Mouse (Mus musculus): Measurements from ENCODE around the gene Gapdhs.

DNA sequence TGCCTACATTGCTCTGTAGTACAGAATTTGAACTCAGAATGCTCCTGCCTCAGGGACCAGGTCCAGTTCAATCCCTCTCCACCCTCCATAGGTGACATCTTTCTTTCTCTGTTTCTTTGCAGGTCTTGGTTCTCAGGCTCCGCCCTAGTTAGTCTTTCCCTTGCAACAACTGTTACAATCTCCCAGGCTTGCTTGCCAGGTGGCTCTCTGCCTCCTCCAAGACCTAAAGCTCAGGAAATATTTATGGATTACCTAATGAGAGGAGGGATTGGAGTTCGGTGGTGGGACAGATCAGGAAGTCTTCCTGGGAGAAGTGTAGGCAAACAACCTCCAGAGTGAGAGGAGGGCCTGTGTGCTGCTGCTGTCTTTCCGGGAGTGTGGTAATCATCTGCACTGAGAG is 39.2 kb upstream of the Gapdhs start:
- TF ChIP-seq GATA1 (IDR thresholded peaks at IDR 0.05; ENCODE audit: low read length) (no peak), TAL1 (IDR thresholded peaks at IDR 0.05; ENCODE audit: low read length) (no peak)

All from erythroblast, embryonic 14.5 days (primary cell).